Mouse (Mus musculus) lung, adult 2 months (tissue): ENCODE data around the gene Kcna6. TPM values are rescaled to one million over a fixed set of nuclear protein-coding genes. Genes with fewer than 3 reads are reported as not detected.

Source experiments
- DNase-seq: peaks from one replicate; pipeline ENCODE4 v3.0.0; 2022
- H3K4me1 ChIP-seq: fragments of 200-500 bp; 2 replicates; pipeline ENCODE4 v1.6.1; 2011; ENCODE audit warnings: low read length; ENCODE audit not compliant: control insufficient read depth, insufficient read depth
- H3K4me3 ChIP-seq: fragments of 200-500 bp; replicated peaks from 2 replicates; pipeline ENCODE3; 2011; ENCODE audit warnings: low read depth, mild to moderate bottlenecking, control low read depth, low read length; ENCODE audit errors: extremely low read depth
- CTCF ChIP-seq: fragments of 200-500 bp; IDR thresholded peaks from 2 replicates; pipeline ENCODE4 v1.5.1; 2011; ENCODE audit warnings: mild to moderate bottlenecking, low read length, control low read depth; ENCODE audit not compliant: insufficient read depth
- POLR2A ChIP-seq: fragments of 200-500 bp; IDR thresholded peaks from 2 replicates; pipeline ENCODE4 v1.6.1; 2011; ENCODE audit warnings: low read depth, mild to moderate bottlenecking, control low read depth, low read length, borderline replicate concordance; ENCODE audit errors: extremely low read depth
- WGBS: fragments of 180-500 bp; shearing (Covaris S2); methylation state at CpG from one replicate; pipeline ENCODE4 v1.1.7; 2018; 5-methylcytosine and 5-hydroxymethylcytosine counted together
- polyA plus RNA-seq: library from polyadenylated mRNA; depleted of rRNA; stranded (reverse); fragments of >200 nt; gene quantifications from 2 replicates; pipeline ENCODE4 v1.2.3, GENCODE M21; 2012; rRNA removed

Kcna6 gene
- polyA plus RNA-seq, 1 experiment, result 0.93 TPM

DNA sequence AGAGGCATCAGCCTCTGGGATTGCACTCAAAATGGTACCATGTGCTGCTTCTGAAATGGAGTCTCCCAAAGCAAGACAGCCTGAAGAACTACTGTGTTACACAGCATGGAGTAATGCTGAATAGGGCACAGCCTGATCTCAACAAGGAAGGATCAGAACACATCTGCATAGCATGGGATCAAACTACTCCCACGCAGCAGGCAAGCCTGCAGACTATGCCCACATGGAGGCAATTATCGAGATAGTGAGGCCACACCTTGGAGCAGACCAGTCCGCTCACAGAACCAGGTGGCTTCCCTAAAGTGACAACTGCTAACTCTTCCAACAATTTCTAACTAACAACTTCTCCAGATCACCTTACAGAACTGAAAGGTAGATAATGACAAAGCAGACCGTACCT, 53.4 kb downstream of the Kcna6 start:
- WGBS, result 84% methylated on average over 4 of the region's 4 CpGs
- Histone ChIP-seq H3K4me3 (no peak overlapping the region), H3K4me1 (no peaks in the 10 kb centered on the region)
- DNase-seq, result no peak
- no peak for TF ChIP-seq POLR2A
- no peak for TF ChIP-seq CTCF

DNA sequence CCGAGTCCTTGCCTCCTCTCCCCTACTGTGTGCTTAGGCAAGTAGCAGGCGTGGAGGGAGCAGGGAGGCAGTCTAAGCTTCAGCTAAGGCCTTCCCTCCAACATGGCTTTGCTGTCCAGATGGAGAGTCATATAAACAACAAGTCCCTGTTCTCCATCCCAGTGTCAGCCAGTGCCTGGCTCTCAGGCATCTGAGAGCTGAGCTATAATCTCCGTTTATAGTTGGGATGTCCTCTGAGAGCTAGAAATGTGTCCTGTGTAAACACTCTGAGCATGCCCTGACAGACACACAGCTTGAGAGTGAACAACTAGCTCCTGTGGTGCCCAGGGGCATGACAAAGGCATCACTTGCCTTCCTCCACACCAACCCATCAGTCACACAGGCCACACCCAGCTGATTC, 55.3 kb downstream of the Kcna6 start:
- Histone ChIP-seq H3K4me3 (no peak overlapping the region), H3K4me1 (no peaks in the 10 kb centered on the region)
- no peak for TF ChIP-seq CTCF
- no peak for DNase-seq
- WGBS, result 45% methylated on average over 3 of the region's 3 CpGs

DNA sequence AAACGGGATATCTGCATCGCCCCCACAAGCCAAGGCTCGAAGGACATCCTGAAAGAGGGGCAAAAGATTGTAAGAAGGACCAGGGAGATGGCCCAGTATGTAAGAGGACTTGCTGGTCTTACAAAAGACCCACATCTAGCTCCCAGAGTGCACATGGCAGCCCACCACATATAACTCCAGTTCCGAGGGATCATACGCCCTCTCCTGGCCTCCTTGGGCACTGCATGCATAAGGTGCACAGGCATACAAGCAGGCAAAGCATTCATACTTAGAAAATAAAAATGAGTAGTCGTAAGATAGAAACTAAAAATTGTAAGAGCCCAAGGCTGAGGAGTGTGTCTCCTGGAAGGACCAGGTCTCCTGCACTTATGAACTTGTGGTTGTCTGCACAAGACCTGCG, 61.5 kb downstream of the Kcna6 start:
- TF ChIP-seq POLR2A (no peak), CTCF (0 out of 2 replicates have a peak, but pooled peaks have one; percentile 18)
- no peaks in the 10 kb centered on the region for H3K4me1 ChIP-seq
- H3K4me3 ChIP-seq, result no peak overlapping the region
- 67% methylated on average over 7 of the region's 7 CpGs for WGBS
- DNase-seq, result no peak

DNA sequence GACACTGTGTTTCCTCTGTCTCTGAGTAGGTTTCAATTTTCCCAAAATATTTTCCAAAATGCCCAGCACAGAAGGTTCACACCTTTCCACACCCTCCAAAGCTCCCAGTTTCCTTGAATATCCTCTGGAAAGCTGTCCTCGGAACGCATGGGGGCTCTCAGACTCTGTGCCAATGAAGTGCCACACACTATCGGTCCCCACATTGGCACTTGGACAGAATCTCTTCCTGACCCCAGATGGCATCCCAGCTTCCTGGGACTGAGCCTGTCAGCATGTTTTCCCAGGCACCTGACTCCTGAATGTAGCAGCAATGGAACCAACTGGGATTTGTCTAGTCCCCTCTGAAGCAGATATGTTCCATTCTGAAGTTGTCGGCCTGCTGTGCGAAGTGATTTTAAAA, 73.5 kb downstream of the Kcna6 start:
- no peaks in the 10 kb centered on the region for H3K4me1 ChIP-seq
- no peak for TF ChIP-seq CTCF
- no peak for TF ChIP-seq POLR2A
- 89% methylated on average over 5 of the region's 5 CpGs for WGBS
- no peak for DNase-seq
- H3K4me3 ChIP-seq, result no peak overlapping the region

DNA sequence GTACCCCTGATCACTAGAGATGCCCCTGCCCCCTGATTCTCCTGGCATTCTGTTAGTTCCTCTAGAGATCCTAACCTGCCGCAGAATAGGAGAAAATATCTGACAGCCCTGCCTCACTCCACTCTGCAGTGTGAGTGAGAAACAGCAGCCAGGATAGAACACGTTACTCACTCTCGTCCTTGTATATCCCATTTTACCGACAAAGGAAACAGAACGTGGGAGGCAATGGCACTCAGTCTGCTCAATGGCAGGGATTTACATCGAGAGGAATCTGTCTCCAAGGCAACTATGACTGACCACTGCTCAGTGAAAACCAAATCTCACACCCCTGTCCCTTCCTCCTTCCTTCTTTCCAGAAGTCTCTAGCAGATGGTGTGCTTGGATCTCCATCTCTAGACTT, 74.4 kb downstream of the Kcna6 start:
- TF ChIP-seq CTCF (no peak), POLR2A (no peak)
- Histone ChIP-seq H3K4me3 (no peak overlapping the region), H3K4me1 (no peaks in the 10 kb centered on the region)
- no peak for DNase-seq
- WGBS, result 40% methylated on average over 6 of the region's 6 CpGs

DNA sequence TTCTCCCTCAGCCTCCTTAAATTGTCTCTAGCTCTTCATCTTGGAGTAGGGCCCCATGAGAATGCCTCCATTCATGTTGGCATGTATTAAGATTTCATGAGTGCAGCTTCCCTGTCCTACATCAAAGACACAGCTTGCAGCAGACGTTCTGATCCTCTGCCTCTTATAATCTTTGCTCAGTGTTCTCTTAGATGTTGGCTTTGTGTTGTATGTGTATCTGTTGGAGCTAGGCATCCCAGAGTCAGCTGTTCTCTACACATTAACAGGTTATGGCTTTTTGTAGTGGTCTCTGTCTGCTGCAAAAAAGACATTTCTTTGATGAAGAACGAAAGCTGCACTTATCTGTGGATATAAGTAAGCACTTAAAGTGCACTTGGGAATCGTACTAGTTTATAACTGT, 75.9 kb downstream of the Kcna6 start:
- TF ChIP-seq CTCF, result no peak
- no peak for TF ChIP-seq POLR2A
- WGBS, result 65% methylated on average over 3 of the region's 3 CpGs
- DNase-seq, result no peak
- no peak overlapping the region for H3K4me3 ChIP-seq
- H3K4me1 ChIP-seq, result no peaks in the 10 kb centered on the region

Other genes with a start within 250 kb of the Kcna6 start
- 1.1 and 1.4 TPM in 2 replicates for gene Kcna5, start 205.3 kb downstream of the Kcna6 start, polyA plus RNA-seq
- gene Kcna1, start 94.3 kb downstream of the Kcna6 start, polyA plus RNA-seq, result 0.40 and 1.3 TPM in 2 replicates
- gene Ndufa9, start 108.5 kb upstream of the Kcna6 start, polyA plus RNA-seq, result 46.2 and 69.8 TPM in 2 replicates
- gene Akap3, start 112.4 kb upstream of the Kcna6 start, polyA plus RNA-seq, result not detected in 2 replicates
- 0.07 and 0.10 TPM in 2 replicates for gene Dyrk4, start 181.2 kb upstream of the Kcna6 start, polyA plus RNA-seq
- 0.48 and 1.1 TPM in 2 replicates for gene Rad51ap1, start 198.9 kb upstream of the Kcna6 start, polyA plus RNA-seq
- 3.0 and 5.8 TPM in 2 replicates for gene D6Wsu163e, start 199.3 kb upstream of the Kcna6 start, polyA plus RNA-seq